Mouse (Mus musculus): ENCODE results near the gene Map3k13. TPM values are rescaled to one million over a fixed set of nuclear protein-coding genes. Genes with fewer than 3 reads are reported as not detected.

Map3k13 gene
- polyA plus RNA-seq, 1 experiment = 0.16 TPM

- WGBS = 93% methylated on average over 6 of the region's 6 CpGs
- no peaks in the 10 kb centered on the region for H3K36me3 ChIP-seq (ENCODE audit: control insufficient read depth, insufficient read depth, low read length)
- DNase-seq (ENCODE audit: low read depth in 1 of 2, low spot score in 2 of 2) = no peak
- TF ChIP-seq POLR2A (IDR thresholded peaks at IDR 0.05; ENCODE audit: low read depth, low read length) = no peak
- no peak for TF ChIP-seq CTCF (IDR thresholded peaks at IDR 0.05; ENCODE audit: extremely low read depth, insufficient read depth, insufficient read length, insufficient replicate concordance)
- H3K4me1 ChIP-seq (ENCODE audit: control insufficient read depth, insufficient read depth, insufficient read length) = no peaks in the 10 kb centered on the region
- no peak overlapping the region for H3K27ac ChIP-seq (ENCODE audit: insufficient read depth, low read length)
- no peak overlapping the region for H3K4me3 ChIP-seq (ENCODE audit: extremely low read depth, insufficient read depth, insufficient read length)
- no peaks in the 10 kb centered on the region for H3K27me3 ChIP-seq (ENCODE audit: control insufficient read depth, insufficient read depth, low read length)
Measured at GRCm38 (mm10) chr16:21970536-21970935, 176.4 kb downstream of the Map3k13 start.

GRCm38 (mm10) chr16:21971446-21971845 is 177.3 kb downstream of the Map3k13 start:
- Histone ChIP-seq H3K27ac (ENCODE audit: insufficient read depth, low read length) (no peak overlapping the region), H3K27me3 (ENCODE audit: control insufficient read depth, insufficient read depth, low read length) (no peaks in the 10 kb centered on the region), H3K36me3 (ENCODE audit: control insufficient read depth, insufficient read depth, low read length) (no peaks in the 10 kb centered on the region), H3K4me3 (ENCODE audit: extremely low read depth, insufficient read depth, insufficient read length) (no peak overlapping the region), H3K4me1 (ENCODE audit: control insufficient read depth, insufficient read depth, insufficient read length) (no peaks in the 10 kb centered on the region)
- 87% methylated on average over 4 of the region's 4 CpGs for WGBS
- DNase-seq (ENCODE audit: low read depth in 1 of 2, low spot score in 2 of 2) = no peak
- TF ChIP-seq POLR2A (IDR thresholded peaks at IDR 0.05; ENCODE audit: low read depth, low read length) = no peak
- TF ChIP-seq CTCF (IDR thresholded peaks at IDR 0.05; ENCODE audit: extremely low read depth, insufficient read depth, insufficient read length, insufficient replicate concordance) = no peak

GRCm38 (mm10) chr16:21976203-21976602 is 182.1 kb downstream of the Map3k13 start:
- no peak overlapping the region for H3K27ac ChIP-seq (ENCODE audit: insufficient read depth, low read length)
- no peak for DNase-seq (ENCODE audit: low read depth in 1 of 2, low spot score in 2 of 2)
- TF ChIP-seq CTCF (IDR thresholded peaks at IDR 0.05; ENCODE audit: extremely low read depth, insufficient read depth, insufficient read length, insufficient replicate concordance) (no peak), POLR2A (IDR thresholded peaks at IDR 0.05; ENCODE audit: low read depth, low read length) (no peak)
- H3K4me3 ChIP-seq (ENCODE audit: extremely low read depth, insufficient read depth, insufficient read length) = no peak overlapping the region
- 27% methylated on average over 16 of the region's 16 CpGs for WGBS
- H3K36me3 ChIP-seq (ENCODE audit: control insufficient read depth, insufficient read depth, low read length) = no peaks in the 10 kb centered on the region
- no peaks in the 10 kb centered on the region for H3K4me1 ChIP-seq (ENCODE audit: control insufficient read depth, insufficient read depth, insufficient read length)
- H3K27me3 ChIP-seq (ENCODE audit: control insufficient read depth, insufficient read depth, low read length) = no peaks in the 10 kb centered on the region

- WGBS = 82% methylated on average over 5 of the region's 5 CpGs
- Histone ChIP-seq H3K4me1 (ENCODE audit: control insufficient read depth, insufficient read depth, insufficient read length) (no peaks in the 10 kb centered on the region), H3K27me3 (ENCODE audit: control insufficient read depth, insufficient read depth, low read length) (no peaks in the 10 kb centered on the region), H3K36me3 (ENCODE audit: control insufficient read depth, insufficient read depth, low read length) (no peaks in the 10 kb centered on the region), H3K27ac (ENCODE audit: insufficient read depth, low read length) (no peak overlapping the region), H3K4me3 (ENCODE audit: extremely low read depth, insufficient read depth, insufficient read length) (no peak overlapping the region)
- no peak for DNase-seq (ENCODE audit: low read depth in 1 of 2, low spot score in 2 of 2)
- TF ChIP-seq POLR2A (IDR thresholded peaks at IDR 0.05; ENCODE audit: low read depth, low read length) (no peak), CTCF (IDR thresholded peaks at IDR 0.05; ENCODE audit: extremely low read depth, insufficient read depth, insufficient read length, insufficient replicate concordance) (no peak)
Measured at GRCm38 (mm10) chr16:21977347-21977746, 183.2 kb downstream of the Map3k13 start.

Other genes starting within 250 kb of the Map3k13 start
- 3.8 and 4.4 TPM in 2 replicates for gene 2510009E07Rik, start 99.7 kb upstream of the Map3k13 start, polyA plus RNA-seq (2012; rRNA removed)
- gene Ehhadh, start 6.5 kb upstream of the Map3k13 start, polyA plus RNA-seq (2012; rRNA removed) = 1.4 and 1.7 TPM in 2 replicates
- gene Tmem41a, start 153.2 kb downstream of the Map3k13 start, polyA plus RNA-seq (2012; rRNA removed) = 4.3 and 4.7 TPM in 2 replicates
- gene Liph, start 201.3 kb downstream of the Map3k13 start, polyA plus RNA-seq (2012; rRNA removed) = 0.15 and 0.29 TPM in 2 replicates
- gene Senp2, start 215.1 kb downstream of the Map3k13 start, polyA plus RNA-seq (2012; rRNA removed) = 7.4 TPM in 2 replicates

All from spleen, adult 2 months (tissue).